Mouse (Mus musculus) embryo, embryonic 11 days (tissue): Measurements from ENCODE around the gene Hivep3.

Source experiments
- DNase-seq: peaks from one replicate; pipeline ENCODE4 v3.0.0-alpha.2; 2015

Hivep3 gene

GRCm38 (mm10) chr4:119816620-119817356 lies 83.2 kb downstream of the Hivep3 start:
- peak; percentile 39 for DNase-seq

DNA sequence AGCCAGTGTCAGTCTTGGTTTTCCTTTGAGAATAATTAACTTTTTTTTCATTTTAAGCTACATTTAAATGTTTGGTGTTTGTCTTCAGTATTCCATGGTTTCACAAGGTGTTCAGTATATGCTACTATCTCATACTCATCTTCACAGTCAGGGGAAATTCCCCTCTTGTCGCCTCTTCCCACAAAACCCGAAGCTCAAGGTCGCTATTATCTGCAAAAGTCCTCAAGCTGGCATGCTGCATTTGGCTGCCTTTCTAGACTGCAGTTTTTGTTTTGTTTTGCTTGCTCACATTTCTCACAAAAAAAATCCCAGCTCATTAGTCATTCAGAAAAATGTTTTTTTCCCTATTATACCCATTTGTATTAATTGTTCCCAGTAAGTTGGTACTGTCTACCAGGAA lies 92.4 kb downstream of the Hivep3 start:
- no peak for DNase-seq

DNA sequence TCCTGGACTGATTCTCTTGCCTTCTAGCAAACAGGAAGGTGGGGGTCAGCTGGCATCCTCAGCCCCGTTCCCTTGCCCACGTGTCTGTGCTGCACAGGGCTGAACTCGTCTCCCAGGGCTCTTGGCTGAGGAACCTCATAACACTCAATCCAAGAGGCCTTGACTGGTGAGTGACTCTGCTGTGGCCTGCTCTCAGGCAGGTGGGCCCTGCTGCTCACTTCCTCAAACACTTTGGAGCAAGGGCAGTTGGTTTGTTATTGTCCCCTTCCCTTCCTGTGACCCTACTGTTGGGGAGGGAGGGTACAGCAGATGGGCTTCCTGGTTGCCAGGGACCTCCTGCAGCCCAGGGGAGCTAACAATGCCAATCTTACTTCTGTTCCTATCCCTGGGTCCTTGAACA lies 94.8 kb downstream of the Hivep3 start:
- no peak for DNase-seq

DNA sequence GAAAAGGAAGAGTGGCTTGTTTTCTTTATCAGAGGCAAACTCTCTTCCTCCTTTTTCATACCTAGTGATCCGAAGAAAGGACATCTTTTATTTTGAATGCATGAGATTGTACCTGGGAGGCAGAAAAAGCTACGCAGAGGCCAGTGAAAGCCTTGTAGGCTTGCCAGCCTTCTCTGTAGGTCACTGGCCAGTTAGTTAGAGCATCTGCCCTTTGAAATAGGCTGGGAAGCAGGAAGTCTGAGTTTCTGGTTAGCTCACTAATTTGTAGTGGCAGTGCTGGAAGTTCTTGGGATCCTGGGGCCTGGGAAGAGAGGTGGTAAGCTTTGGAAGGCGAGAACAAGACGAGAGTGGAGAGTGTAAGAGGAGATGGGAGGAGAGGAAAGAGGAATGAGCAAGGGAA lies 95.4 kb downstream of the Hivep3 start:
- no peak for DNase-seq

DNA sequence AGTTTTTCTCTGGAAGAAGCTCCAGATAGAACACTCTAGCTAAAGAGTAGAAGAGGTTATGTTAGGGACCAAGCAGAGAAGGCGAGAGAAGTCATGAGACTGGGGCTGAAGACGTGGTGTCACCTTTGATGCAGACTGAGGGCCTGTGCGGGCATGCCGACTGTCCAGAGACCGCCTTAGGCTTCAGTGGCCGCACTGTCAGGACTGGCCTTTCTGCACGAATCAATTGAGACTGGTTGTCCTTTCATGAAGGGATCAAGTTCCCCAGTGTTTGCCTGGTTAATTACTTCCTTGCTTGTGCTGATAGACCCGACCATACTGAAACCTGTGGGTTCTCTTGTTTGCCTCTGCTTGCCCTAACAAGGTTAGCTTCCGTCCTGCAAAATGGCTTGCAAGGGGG lies 99.7 kb downstream of the Hivep3 start:
- DNase-seq: no peak

DNA sequence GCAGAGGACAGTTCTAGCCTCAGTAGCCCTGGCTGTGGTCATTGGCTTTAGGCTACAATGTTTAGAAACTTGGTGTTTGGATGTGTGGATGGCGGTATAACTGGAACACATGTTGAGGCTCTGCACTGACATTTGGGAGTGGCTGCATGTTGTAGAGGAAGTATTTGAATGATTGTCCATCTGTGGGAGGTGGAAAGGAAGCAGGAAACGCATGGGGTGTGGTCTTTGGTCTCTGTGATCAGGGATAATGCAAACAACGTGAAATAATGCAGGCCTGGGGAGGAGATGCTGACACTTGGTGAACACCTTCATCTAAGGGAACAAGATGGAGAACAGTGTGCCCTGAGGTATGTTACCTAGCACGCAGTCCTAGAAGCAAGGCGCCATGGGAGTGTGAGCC lies 100.3 kb downstream of the Hivep3 start:
- DNase-seq: no peak

DNA sequence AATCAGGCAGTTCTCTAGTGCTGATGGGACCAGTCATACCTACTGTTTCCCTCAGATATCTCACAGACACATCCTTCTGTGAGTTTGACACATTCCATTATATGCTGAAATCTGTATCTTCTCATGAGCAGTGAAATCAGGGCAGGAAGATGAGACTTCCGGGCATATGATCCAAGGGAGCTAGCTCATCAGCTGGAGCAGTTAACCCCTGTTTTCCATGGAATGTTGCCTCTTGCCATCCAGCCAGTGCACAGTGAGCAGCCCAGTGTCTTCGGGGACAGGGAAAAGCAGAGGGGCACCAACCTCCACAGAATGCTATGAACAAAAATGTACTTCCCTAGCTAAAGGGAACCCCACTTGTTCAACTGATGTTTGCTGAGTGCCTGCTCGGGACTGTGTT lies 102.6 kb downstream of the Hivep3 start:
- no peak for DNase-seq

DNA sequence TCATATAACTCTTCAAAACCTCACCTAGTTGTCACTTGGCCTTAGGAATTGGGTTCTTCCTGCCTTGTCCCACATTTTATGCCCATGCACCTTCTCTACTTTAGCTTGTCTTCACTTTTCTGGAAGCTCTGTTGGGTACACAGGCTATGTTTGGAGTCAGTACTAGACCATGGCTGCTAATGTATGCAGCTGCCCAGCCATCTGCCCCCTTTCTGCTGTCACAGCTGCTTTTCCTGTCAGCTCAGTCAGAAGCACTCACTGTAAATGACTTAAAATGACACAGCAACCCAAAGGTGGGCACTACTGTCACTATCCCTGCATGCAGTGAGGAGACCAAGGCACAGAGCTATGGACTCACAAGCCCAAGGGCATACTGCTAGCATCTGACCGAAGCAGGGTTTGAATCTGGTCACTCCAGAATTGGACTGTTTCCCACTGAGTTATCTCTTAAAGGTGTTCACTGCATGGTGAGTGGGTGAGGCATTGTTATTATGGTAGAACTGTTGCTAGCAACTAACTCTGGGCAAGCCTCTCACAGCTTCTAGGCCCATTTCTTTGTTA lies 104.0 kb downstream of the Hivep3 start:
- no peak for DNase-seq

- no peak for DNase-seq
These were observed 104.7 kb downstream of the Hivep3 start for GRCm38 (mm10) chr4:119838308-119838707.

DNA sequence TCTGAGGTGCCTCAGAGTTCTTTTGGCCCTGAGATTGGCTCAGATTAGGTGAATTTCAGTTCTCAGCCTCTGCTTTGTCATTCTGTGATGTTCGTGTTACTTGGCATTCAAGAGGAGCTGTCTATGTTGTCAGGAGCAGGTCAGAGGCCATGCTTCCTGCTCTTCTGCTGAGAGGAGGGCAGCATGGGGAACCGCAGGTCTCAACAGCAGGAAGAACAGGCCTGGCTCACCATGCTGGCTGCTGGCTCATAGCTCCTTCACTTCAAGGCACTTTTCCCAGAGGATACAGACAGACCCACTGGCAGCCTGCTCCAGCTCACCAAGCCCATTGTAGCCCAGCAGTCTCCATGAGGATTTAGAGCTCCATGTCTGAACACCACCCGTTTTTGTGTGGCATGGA lies 109.7 kb downstream of the Hivep3 start:
- no peak for DNase-seq

- DNase-seq: no peak
These were observed 110.7 kb downstream of the Hivep3 start for GRCm38 (mm10) chr4:119844267-119844666.

- DNase-seq: no peak
These were observed 112.1 kb downstream of the Hivep3 start for GRCm38 (mm10) chr4:119845596-119846161.

GRCm38 (mm10) chr4:119852483-119852882 lies 118.9 kb downstream of the Hivep3 start:
- DNase-seq: no peak

GRCm38 (mm10) chr4:119854307-119855144 lies 120.9 kb downstream of the Hivep3 start:
- DNase-seq: no peak

GRCm38 (mm10) chr4:119859454-119859853 lies 125.9 kb downstream of the Hivep3 start:
- DNase-seq: no peak

- DNase-seq: no peak
These were observed 127.4 kb downstream of the Hivep3 start for GRCm38 (mm10) chr4:119861001-119861400.

DNA sequence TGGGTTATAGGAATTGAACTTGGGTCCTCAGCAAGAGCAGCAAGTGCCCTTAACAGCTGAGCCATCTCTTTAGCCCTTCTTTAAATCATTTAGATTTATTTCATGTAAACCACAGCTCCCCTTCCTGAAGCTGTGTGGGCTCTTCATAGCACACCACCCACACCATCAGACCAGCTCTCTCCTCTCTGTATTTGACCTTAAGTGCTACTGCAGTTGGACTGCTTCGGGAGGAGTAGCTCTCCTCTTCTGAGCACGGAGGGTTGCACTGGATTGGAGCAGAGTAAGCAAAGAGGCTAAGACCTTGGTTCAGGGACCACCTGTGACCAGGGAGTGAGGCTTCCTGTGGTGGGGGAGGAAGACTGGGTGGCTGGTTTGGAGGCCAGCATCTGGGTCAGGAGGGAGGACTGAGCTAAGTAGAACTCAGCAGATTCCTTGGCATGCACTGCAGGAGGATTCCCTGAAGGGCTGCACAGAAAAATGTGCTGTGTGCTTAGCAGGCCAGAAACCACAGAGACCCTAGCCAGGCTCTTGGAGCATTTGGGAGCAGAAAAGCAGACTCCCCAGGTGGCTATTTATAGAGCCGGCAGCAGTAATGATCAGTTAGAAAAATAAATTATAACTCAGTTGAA lies 132.4 kb downstream of the Hivep3 start:
- no peak for DNase-seq

DNA sequence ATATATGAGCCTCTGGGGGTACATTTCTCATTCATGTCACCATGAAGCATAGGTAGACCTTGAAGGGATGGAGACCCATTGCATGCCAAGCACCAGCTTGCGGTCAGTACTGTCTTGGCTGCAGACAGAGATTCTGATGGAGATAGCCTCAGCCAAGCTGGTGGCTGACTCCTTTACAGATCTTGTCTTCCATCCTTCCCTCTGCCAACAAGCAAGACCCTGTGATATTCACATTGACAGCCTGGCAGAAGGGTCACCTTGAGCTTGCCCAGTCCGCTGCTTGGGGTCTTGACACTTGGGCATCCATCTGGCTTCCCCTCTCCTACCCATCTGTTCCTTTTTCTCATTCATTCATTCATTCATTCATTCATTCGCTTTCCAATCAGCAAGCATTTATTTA lies 133.5 kb downstream of the Hivep3 start:
- DNase-seq: no peak

DNA sequence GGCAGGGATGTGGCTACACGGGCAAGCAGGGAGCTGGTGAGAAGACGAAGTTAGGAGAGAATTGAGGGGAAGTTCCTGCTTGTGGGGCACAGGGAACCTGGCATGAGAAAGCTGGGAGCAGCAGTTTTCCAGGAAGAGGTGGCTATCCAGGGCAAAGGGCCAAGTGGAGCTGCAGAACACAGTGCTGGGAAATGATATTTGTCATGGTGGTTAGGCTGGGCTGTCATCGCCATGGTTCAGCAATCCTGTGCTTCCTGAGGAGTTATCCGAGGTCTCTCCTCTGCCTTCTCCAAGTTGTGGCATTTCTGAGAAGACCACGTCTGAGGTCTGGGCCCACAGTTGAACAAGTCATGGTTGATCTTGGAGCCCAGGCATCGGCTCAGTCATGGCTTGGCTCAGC lies 136.8 kb downstream of the Hivep3 start:
- no peak for DNase-seq

GRCm38 (mm10) chr4:119871441-119871840 lies 137.9 kb downstream of the Hivep3 start:
- no peak for DNase-seq

- DNase-seq: no peak
These were observed 138.4 kb downstream of the Hivep3 start for GRCm38 (mm10) chr4:119871861-119872582.

- DNase-seq: no peak
These were observed 140.4 kb downstream of the Hivep3 start for GRCm38 (mm10) chr4:119873935-119874334.
